Mouse (Mus musculus) thymus, adult 2 months (tissue): ENCODE measurements around the gene Rad23b. TPM values are rescaled to one million over a fixed set of nuclear protein-coding genes. Genes with fewer than 3 reads are reported as not detected.

Experiments used
- DNase-seq: peaks from one replicate; pipeline ENCODE4 v3.0.0; 2021
- H3K27ac ChIP-seq: fragments of 200-500 bp; 2 replicates; pipeline ENCODE4 v1.5.1; 2012; ENCODE audit warnings: low read length, control low read depth; ENCODE audit not compliant: control insufficient read depth, insufficient read depth
- H3K27me3 ChIP-seq: fragments of 200-500 bp; 2 replicates; pipeline ENCODE4 v1.6.1; 2012; ENCODE audit warnings: mild to moderate bottlenecking, low read length, moderate library complexity, mixed read lengths; ENCODE audit not compliant: control insufficient read depth, insufficient read depth
- H3K36me3 ChIP-seq: fragments of 200-500 bp; 2 replicates; pipeline ENCODE4 v1.6.1; 2012; ENCODE audit warnings: mild to moderate bottlenecking, low read length, moderate library complexity; ENCODE audit not compliant: control insufficient read depth, insufficient read depth
- H3K4me1 ChIP-seq: fragments of 200-500 bp; replicated peaks from 2 replicates; pipeline ENCODE4 v1.6.1; 2012; ENCODE audit warnings: low read length; ENCODE audit not compliant: control insufficient read depth, insufficient read depth
- H3K4me3 ChIP-seq: fragments of 200-500 bp; 2 replicates; pipeline ENCODE4 v1.5.1; 2012; ENCODE audit warnings: mild to moderate bottlenecking, low read length, control low read depth, moderate library complexity; ENCODE audit not compliant: control insufficient read depth, insufficient read depth
- CTCF ChIP-seq: fragments of 200-500 bp; IDR thresholded peaks from 2 replicates; pipeline ENCODE4 v1.5.1; 2012; ENCODE audit warnings: mild to moderate bottlenecking, control low read depth, low read length, moderate library complexity, borderline replicate concordance; ENCODE audit not compliant: control insufficient read depth, poor library complexity, insufficient read depth; ENCODE audit errors: extremely low read depth
- POLR2A ChIP-seq: fragments of 200-500 bp; IDR thresholded peaks from 2 replicates; pipeline ENCODE4 v1.6.1; 2012; ENCODE audit warnings: mild to moderate bottlenecking, low read length, control low read depth, moderate library complexity; ENCODE audit not compliant: control insufficient read depth, poor library complexity, insufficient read depth; ENCODE audit errors: extremely low read depth
- WGBS: fragments of 180-500 bp; shearing (Covaris S2); methylation state at CpG from one replicate; pipeline ENCODE4 v1.1.7; 2018; 5-methylcytosine and 5-hydroxymethylcytosine counted together
- polyA plus RNA-seq: library from polyadenylated mRNA; depleted of rRNA; stranded (reverse); fragments of >200 nt; gene quantifications from 2 replicates; pipeline ENCODE4 v1.2.3, GENCODE M21; 2012

Rad23b gene
- polyA plus RNA-seq, 1 experiment = 274 TPM

GRCm38 (mm10) chr4:55351860-55352259 lies 2.0 kb downstream of the Rad23b start:
- Histone ChIP-seq H3K27ac (no peak overlapping the region), H3K36me3 (no peaks in the 10 kb centered on the region), H3K27me3 (no peaks in the 10 kb centered on the region), H3K4me3 (no peak overlapping the region), H3K4me1 (0 out of 2 replicates have a peak, but pooled peaks cover 2% of the 10 kb centered on the region)
- DNase-seq = no peak
- TF ChIP-seq POLR2A (no peak), CTCF (no peak)

GRCm38 (mm10) chr4:55354038-55354437 lies 4.2 kb downstream of the Rad23b start:
- no peak for DNase-seq
- Histone ChIP-seq H3K4me3 (no peak overlapping the region), H3K27me3 (no peaks in the 10 kb centered on the region), H3K4me1 (0 out of 2 replicates have a peak, but pooled peaks cover 2% of the 10 kb centered on the region), H3K27ac (no peak overlapping the region), H3K36me3 (no peaks in the 10 kb centered on the region)
- TF ChIP-seq CTCF (no peak), POLR2A (no peak)
- 91% methylated on average over 1 of the region's 1 CpGs for WGBS

GRCm38 (mm10) chr4:55355845-55356244 lies 6.0 kb downstream of the Rad23b start:
- Histone ChIP-seq H3K36me3 (no peaks in the 10 kb centered on the region), H3K27me3 (no peaks in the 10 kb centered on the region), H3K27ac (no peak overlapping the region), H3K4me1 (0 out of 2 replicates have a peak, but pooled peaks cover 2% of the 10 kb centered on the region), H3K4me3 (no peak overlapping the region)
- DNase-seq = no peak
- WGBS = 36% methylated on average over 1 of the region's 1 CpGs
- TF ChIP-seq POLR2A = no peak
- TF ChIP-seq CTCF = no peak

GRCm38 (mm10) chr4:55356726-55357125 lies 6.9 kb downstream of the Rad23b start:
- 93% methylated on average over 3 of the region's 3 CpGs for WGBS

GRCm38 (mm10) chr4:55363866-55364265 lies 14.0 kb downstream of the Rad23b start:
- TF ChIP-seq CTCF (no peak), POLR2A (no peak)
- no peak overlapping the region for H3K27ac ChIP-seq
- 97% methylated on average over 4 of the region's 4 CpGs for WGBS
- DNase-seq = no peak
- no peaks in the 10 kb centered on the region for H3K27me3 ChIP-seq
- 0 out of 2 replicates have a peak, but pooled peaks cover under 1% of the 10 kb centered on the region for H3K36me3 ChIP-seq
- H3K4me1 ChIP-seq = no peaks in the 10 kb centered on the region
- no peak overlapping the region for H3K4me3 ChIP-seq

More at GRCm38 (mm10) chr4:55356726-55357125, 6.9 kb downstream of the Rad23b start:
- H3K4me3 ChIP-seq = no peak overlapping the region
- TF ChIP-seq POLR2A (no peak), CTCF (no peak)
- H3K27ac ChIP-seq = no peak overlapping the region
- H3K27me3 ChIP-seq = no peaks in the 10 kb centered on the region
- no peak for DNase-seq
- no peaks in the 10 kb centered on the region for H3K36me3 ChIP-seq
- 0 out of 2 replicates have a peak, but pooled peaks cover 2% of the 10 kb centered on the region for H3K4me1 ChIP-seq

- Histone ChIP-seq H3K4me3 (no peak overlapping the region), H3K27me3 (no peaks in the 10 kb centered on the region), H3K36me3 (0 out of 2 replicates have a peak, but pooled peaks cover 4% of the 10 kb centered on the region), H3K27ac (no peak overlapping the region), H3K4me1 (no peaks in the 10 kb centered on the region)
- peak; percentile 55 for DNase-seq
- WGBS = 95% methylated on average over 4 of the region's 4 CpGs
- TF ChIP-seq POLR2A (no peak), CTCF (no peak)
Measured at GRCm38 (mm10) chr4:55364374-55364773, 14.5 kb downstream of the Rad23b start.

- 20% methylated on average over 1 of the region's 1 CpGs for WGBS
- no peak for DNase-seq
- no peaks in the 10 kb centered on the region for H3K4me1 ChIP-seq
- no peak overlapping the region for H3K4me3 ChIP-seq
- TF ChIP-seq POLR2A (no peak), CTCF (no peak)
- no peak overlapping the region for H3K27ac ChIP-seq
- H3K27me3 ChIP-seq = no peaks in the 10 kb centered on the region
- H3K36me3 ChIP-seq = peaks cover 9% of the 10 kb centered on the region
Measured at GRCm38 (mm10) chr4:55366014-55366413, 16.2 kb downstream of the Rad23b start.
